Mouse (Mus musculus): ENCODE data around the gene Gm14443. TPM values are rescaled to one million over a fixed set of nuclear protein-coding genes. Genes with fewer than 3 reads are reported as not detected.
"Not testable (repeated sequence)": the region's sequence is repeated elsewhere in the genome, so short reads cannot be mapped to it uniquely, and the experiment has no call there.

Gm14443 gene
- total RNA-seq (2015; ENCODE audit: low replicate concordance) = not detected in 2 replicates
- not detected in 2 replicates for total RNA-seq (2017; ENCODE audit: low replicate concordance)

- ATAC-seq (replicated peaks; ENCODE audit: low FRiP score, poor library complexity, severe bottlenecking) = not testable (repeated sequence)
These were observed at the start of gene Gm14443 for GRCm38 (mm10) chr2:175175401-175176180. Gm14443 (minus strand) TSS chr2:175175871.

- ATAC-seq (replicated peaks; ENCODE audit: low FRiP score, poor library complexity, severe bottlenecking) = not testable (repeated sequence)
These were observed 31.1 kb upstream of the Gm14443 start, which contains the start of gene Gm14391 for GRCm38 (mm10) chr2:175206732-175207131. Gm14391 (minus strand) TSS chr2:175206917.

GRCm38 (mm10) chr2:175179008-175179407 lies 3.3 kb upstream of the Gm14443 start:
- not testable (repeated sequence) for ATAC-seq (replicated peaks; ENCODE audit: low FRiP score, poor library complexity, severe bottlenecking)

GRCm38 (mm10) chr2:175176312-175176711 lies 641 bp upstream of the Gm14443 start:
- no peak for ATAC-seq (replicated peaks; ENCODE audit: low FRiP score, poor library complexity, severe bottlenecking)

- not testable (repeated sequence) for ATAC-seq (replicated peaks; ENCODE audit: low FRiP score, poor library complexity, severe bottlenecking)
These were observed 1.6 kb downstream of the Gm14443 start for GRCm38 (mm10) chr2:175174058-175174457.

GRCm38 (mm10) chr2:175172906-175173595 lies 2.6 kb downstream of the Gm14443 start:
- ATAC-seq (replicated peaks; ENCODE audit: low FRiP score, poor library complexity, severe bottlenecking) = not testable (repeated sequence)

GRCm38 (mm10) chr2:175172123-175172522 lies 3.5 kb downstream of the Gm14443 start:
- no peak for ATAC-seq (replicated peaks; ENCODE audit: low FRiP score, poor library complexity, severe bottlenecking)

- ATAC-seq (replicated peaks; ENCODE audit: low FRiP score, poor library complexity, severe bottlenecking) = not testable (repeated sequence)
These were observed 8.8 kb downstream of the Gm14443 start for GRCm38 (mm10) chr2:175166870-175167269.

GRCm38 (mm10) chr2:175165110-175165509 lies 10.6 kb downstream of the Gm14443 start:
- not testable (repeated sequence) for ATAC-seq (replicated peaks; ENCODE audit: low FRiP score, poor library complexity, severe bottlenecking)

- ATAC-seq (replicated peaks; ENCODE audit: low FRiP score, poor library complexity, severe bottlenecking) = not testable (repeated sequence)
These were observed 14.2 kb downstream of the Gm14443 start for GRCm38 (mm10) chr2:175161438-175161837.

- ATAC-seq (replicated peaks; ENCODE audit: low FRiP score, poor library complexity, severe bottlenecking) = no peak
These were observed 17.0 kb downstream of the Gm14443 start for GRCm38 (mm10) chr2:175158642-175159041.

- no peak for ATAC-seq (replicated peaks; ENCODE audit: low FRiP score, poor library complexity, severe bottlenecking)
These were observed 19.0 kb downstream of the Gm14443 start for GRCm38 (mm10) chr2:175156696-175157095.

GRCm38 (mm10) chr2:175141993-175142295 lies 33.7 kb downstream of the Gm14443 start, which contains the start of gene Gm14399:
Gm14399 (minus strand) TSS chr2:175142012.
- ATAC-seq (replicated peaks; ENCODE audit: low FRiP score, poor library complexity, severe bottlenecking) = not testable (repeated sequence)

GRCm38 (mm10) chr2:175141118-175141992 lies 34.3 kb downstream of the Gm14443 start:
- not testable (repeated sequence) for ATAC-seq (replicated peaks; ENCODE audit: low FRiP score, poor library complexity, severe bottlenecking)

- not testable (repeated sequence) for ATAC-seq (replicated peaks; ENCODE audit: low FRiP score, poor library complexity, severe bottlenecking)
These were observed 35.0 kb downstream of the Gm14443 start for GRCm38 (mm10) chr2:175140624-175141023.

Other genes starting within 250 kb of the Gm14443 start
- gene Gm14444, start 165.6 kb downstream of the Gm14443 start, total RNA-seq (2015; ENCODE audit: low replicate concordance) = not detected in 2 replicates
- gene Gm14444, start 165.6 kb downstream of the Gm14443 start, total RNA-seq (2017; ENCODE audit: low replicate concordance) = not detected in 2 replicates
- not detected in 2 replicates for gene Gm14393, start 108.1 kb downstream of the Gm14443 start, total RNA-seq (2015; ENCODE audit: low replicate concordance)
- gene Gm14393, start 108.1 kb downstream of the Gm14443 start, total RNA-seq (2017; ENCODE audit: low replicate concordance) = not detected in 2 replicates
- gene Gm14399, start 33.9 kb downstream of the Gm14443 start, total RNA-seq (2015; ENCODE audit: low replicate concordance) = 19.3 TPM in 1 of 2 replicates, not detected in the other
- gene Gm14399, start 33.9 kb downstream of the Gm14443 start, total RNA-seq (2017; ENCODE audit: low replicate concordance) = 2.1 and 10.9 TPM in 2 replicates
- 0.36 and 1.3 TPM in 2 replicates for gene Gm14391, start 31.0 kb upstream of the Gm14443 start, total RNA-seq (2015; ENCODE audit: low replicate concordance)
- gene Gm14391, start 31.0 kb upstream of the Gm14443 start, total RNA-seq (2017; ENCODE audit: low replicate concordance) = 2.8 and 12.0 TPM in 2 replicates
- 0.72 and 2.1 TPM in 2 replicates for gene Gm14440, start 99.3 kb upstream of the Gm14443 start, total RNA-seq (2015; ENCODE audit: low replicate concordance)
- gene Gm14440, start 99.3 kb upstream of the Gm14443 start, total RNA-seq (2017; ENCODE audit: low replicate concordance) = 0.77 and 5.9 TPM in 2 replicates
- gene Gm4631, start 162.3 kb upstream of the Gm14443 start, total RNA-seq (2015; ENCODE audit: low replicate concordance) = 5.4 and 5.9 TPM in 2 replicates
- gene Gm4631, start 162.3 kb upstream of the Gm14443 start, total RNA-seq (2017; ENCODE audit: low replicate concordance) = 4.6 and 5.3 TPM in 2 replicates
- gene Zfp968, start 196.6 kb upstream of the Gm14443 start, total RNA-seq (2015; ENCODE audit: low replicate concordance) = not detected in 2 replicates
- not detected in 2 replicates for gene Zfp968, start 196.6 kb upstream of the Gm14443 start, total RNA-seq (2017; ENCODE audit: low replicate concordance)

Measured in erythroid progenitor cell, adult 5-6 weeks (primary cell).